Mouse (Mus musculus) spleen, postnatal 14 days (tissue): ENCODE measurements around the gene Psmc3.
"Not testable (repeated sequence)": the region's sequence is repeated elsewhere in the genome, so short reads cannot be mapped to it uniquely, and the experiment has no call there.

Source experiments
- DNase-seq, 2 experiments: peaks; one replicate each; pipeline ENCODE4 v3.0.0; 2021 to 2022; ENCODE audit warnings: low spot score in 2 of 2

Psmc3 gene

GRCm38 (mm10) chr2:91081775-91082695 lies 28.2 kb downstream of the Psmc3 start, which contains the start of gene Spi1:
Gene Spi1, plus strand, starts transcription at chr2:91082390.
- no peak for DNase-seq

GRCm38 (mm10) chr2:91082844-91083243 lies 29.0 kb downstream of the Psmc3 start:
- peak; percentile 56 to 60 for DNase-seq

- no peak for DNase-seq
Measured at GRCm38 (mm10) chr2:91083366-91083940, 29.6 kb downstream of the Psmc3 start.

DNA sequence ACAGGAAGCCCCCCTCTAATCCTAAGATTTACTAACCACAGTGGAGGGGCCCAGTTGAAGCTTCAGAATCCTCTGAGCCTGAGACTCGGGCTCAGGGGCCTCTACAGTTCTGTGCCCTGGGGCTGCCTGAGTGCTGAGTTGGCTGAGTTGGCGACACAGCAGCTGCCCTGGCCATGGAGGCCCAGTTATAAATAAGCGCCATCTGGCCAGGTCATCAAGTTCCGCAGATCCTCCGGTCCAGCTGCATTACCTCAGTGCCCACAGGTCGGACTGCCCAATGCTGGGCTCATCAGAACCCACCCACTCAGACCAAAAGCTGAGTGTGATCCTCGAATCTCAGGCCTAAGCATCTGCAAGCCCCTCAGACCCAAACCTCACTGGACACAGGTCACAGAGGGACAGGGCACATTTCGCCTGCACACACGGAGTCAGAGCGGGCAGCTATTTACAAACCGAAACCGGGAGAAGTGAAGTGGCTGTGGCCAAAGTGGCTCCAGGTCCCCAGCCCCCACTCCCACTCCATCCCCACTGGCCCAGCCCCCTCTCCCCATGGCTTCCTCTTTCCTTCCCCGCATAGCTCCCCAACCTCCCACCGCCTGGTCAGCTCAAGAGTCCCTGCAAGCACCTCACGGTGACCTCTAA lies 30.5 kb downstream of the Psmc3 start:
- no peak for DNase-seq

DNA sequence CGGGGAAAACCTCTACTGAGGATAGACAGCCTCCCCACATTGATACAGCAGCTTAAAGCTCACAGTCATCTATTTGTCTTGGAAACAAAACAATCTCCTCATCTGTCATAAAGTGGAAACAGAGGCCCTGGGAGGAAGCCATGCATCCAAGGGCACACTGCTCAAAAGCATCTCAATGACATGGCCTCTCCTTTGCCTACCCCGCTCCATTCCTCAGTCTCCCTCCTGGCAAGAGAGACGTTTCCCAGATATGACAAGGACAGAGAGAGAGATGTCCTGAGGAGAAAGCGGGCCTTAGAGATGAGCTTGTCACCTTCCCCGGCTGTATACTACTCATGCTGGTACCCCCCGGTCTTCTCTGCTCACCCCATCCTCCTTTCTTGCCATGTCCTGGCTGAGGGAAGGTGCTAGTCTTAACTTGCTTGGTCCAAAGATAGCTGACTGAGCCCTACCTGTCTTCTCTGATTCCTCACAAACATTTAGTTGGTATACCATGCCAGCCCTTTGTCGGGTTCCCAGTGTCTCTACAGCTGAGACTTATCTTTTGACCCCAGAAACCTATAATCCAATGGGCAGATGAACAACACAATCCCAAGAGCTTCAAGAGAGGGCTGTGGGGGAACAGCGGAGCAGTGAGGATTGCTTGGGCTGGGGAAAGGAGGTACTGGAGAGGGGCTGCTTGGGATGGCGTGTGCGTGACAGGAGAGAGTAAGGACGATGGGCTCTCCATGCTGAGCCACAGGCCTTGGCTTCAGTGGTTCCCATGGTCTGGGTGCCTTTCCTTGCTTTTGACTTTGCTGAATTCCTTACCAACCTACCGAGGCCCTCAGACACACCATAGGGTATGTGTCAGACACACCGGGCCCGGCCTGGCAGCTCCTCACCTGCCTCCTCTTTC lies 31.9 kb downstream of the Psmc3 start:
- no peak for DNase-seq

- no peak for DNase-seq
Measured at GRCm38 (mm10) chr2:91086392-91087237, 32.8 kb downstream of the Psmc3 start.

DNA sequence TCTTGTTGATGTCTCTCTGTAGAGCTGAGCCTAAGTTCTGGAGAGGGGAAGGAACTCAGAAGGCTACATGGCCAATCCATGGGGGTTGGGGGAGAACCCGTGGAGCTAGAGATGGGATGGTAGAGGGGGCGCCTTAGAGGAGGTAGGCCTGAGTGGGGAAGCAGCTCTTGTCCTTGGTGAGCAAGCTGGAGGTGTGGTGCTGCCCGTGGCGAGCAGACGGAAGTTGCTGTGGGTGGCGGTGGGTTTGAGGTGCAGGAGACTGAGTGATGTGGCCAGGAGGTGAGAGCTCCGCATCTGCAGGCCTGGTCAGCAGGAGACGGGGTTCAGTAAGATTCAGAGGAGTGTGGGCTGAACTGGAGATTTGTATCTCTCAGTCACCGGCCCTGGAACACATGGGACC lies 33.6 kb downstream of the Psmc3 start:
- DNase-seq, result no peak

- no peak for DNase-seq
Measured at GRCm38 (mm10) chr2:91088987-91089386, 35.2 kb downstream of the Psmc3 start.

GRCm38 (mm10) chr2:91090208-91090607 lies 36.4 kb downstream of the Psmc3 start:
- no peak for DNase-seq

DNA sequence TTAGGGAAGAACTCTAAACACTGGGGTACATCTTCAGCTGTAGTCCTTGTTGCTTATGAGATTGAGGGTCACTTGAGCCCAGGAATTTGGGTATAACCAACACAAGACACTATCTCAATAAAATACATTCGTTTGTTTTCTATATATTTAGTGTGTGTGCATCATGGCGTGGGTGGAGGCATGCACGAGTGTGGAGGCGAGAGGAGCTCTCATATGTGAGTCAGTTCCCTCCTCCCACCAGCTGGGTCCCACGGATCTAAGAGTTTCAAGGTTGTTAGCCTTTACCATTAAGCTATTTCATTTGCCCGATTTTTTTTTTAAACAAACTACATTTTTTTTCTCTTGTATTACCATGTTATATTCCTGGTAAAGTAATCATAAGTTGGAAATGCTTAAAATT lies 37.0 kb downstream of the Psmc3 start:
- DNase-seq, result no peak

GRCm38 (mm10) chr2:91096524-91096923 lies 42.7 kb downstream of the Psmc3 start:
- DNase-seq, result peak; percentile 47 to 62

DNA sequence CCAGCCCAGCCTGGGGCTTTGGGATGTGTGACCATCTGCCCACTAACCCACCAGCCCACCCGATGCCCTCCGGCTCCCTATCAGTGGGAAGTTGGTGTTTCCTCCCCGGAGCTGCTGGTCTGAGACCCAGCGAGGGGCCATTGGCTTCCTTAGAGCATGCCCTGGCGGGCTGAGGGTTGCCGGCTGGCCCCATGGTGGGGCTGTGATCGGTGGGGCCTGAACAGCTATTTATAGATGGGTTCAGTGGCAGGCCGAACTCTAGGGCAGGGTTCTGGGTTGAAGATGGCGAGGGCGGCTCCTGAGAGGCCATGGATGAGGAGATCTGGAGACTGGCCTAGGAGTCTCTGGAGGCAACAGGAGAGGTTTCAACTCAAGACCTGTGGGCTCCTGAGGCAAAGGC lies 43.2 kb downstream of the Psmc3 start:
- no peak for DNase-seq

- no peak for DNase-seq
Measured at GRCm38 (mm10) chr2:91098156-91098555, 44.3 kb downstream of the Psmc3 start.

DNA sequence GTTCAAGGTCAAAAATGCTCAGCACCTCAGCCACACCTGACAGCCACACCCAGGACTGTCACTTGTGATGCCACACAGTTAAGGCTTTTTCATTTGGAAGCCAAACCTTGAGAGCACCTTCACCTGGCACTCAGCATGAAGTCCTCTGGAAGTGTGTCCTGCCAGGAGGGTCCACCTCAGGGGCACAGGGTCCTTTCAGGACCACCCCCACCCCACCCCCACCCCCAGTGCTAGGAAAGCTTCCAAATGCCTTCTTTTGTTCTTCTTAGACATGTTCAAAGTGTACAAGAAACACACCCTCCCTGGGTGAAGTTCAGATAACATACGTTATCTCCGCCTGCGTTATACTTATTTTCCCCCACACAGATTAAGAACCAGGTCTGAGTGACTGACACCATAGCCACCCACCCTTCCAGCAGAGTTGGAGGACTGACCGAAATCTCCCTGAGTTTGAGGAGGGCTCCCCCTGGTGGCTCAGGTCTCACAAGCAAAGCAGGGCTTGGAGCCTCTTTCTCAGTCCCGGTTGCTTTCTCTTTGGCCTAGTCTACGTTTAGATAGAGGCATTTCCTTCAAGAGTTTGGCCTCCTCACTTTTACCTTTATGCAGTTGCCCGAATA lies 47.4 kb downstream of the Psmc3 start:
- DNase-seq, result peak; percentile 79 to 87

GRCm38 (mm10) chr2:91108156-91108555 lies 54.3 kb downstream of the Psmc3 start:
- no peak for DNase-seq

- no peak for DNase-seq
Measured at GRCm38 (mm10) chr2:91109241-91109640, 55.4 kb downstream of the Psmc3 start.

- DNase-seq, result no peak
Measured at GRCm38 (mm10) chr2:91109807-91110385, 56.1 kb downstream of the Psmc3 start.

GRCm38 (mm10) chr2:91110429-91110828 lies 56.6 kb downstream of the Psmc3 start:
- no peak for DNase-seq

DNA sequence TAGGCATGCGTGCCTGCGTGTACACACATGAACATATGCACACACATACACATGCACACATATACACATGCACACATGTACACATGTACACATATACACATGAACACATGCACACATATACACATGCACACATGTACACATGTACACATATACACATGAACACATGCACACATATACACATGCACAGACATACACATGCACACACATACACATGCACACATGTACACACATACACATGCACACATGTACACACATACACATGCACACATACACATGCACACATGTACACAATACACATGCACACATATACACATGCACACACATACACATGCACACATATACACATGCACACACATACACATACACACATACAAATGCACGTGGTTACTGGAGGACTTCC lies 58.0 kb downstream of the Psmc3 start:
- DNase-seq, result not testable (repeated sequence)

- DNase-seq, result no peak
Measured at GRCm38 (mm10) chr2:91112491-91112890, 58.7 kb downstream of the Psmc3 start.
